Mouse (Mus musculus): ENCODE results near the gene P4hb. TPM values are rescaled to one million over a fixed set of nuclear protein-coding genes. Genes with fewer than 3 reads are reported as not detected.
"Not testable (repeated sequence)": the region's sequence is repeated elsewhere in the genome, so short reads cannot be mapped to it uniquely, and the experiment has no call there.

Gene P4hb
- total RNA-seq, 2 experiments from 2014 or later = 187 to 203 TPM

DNA sequence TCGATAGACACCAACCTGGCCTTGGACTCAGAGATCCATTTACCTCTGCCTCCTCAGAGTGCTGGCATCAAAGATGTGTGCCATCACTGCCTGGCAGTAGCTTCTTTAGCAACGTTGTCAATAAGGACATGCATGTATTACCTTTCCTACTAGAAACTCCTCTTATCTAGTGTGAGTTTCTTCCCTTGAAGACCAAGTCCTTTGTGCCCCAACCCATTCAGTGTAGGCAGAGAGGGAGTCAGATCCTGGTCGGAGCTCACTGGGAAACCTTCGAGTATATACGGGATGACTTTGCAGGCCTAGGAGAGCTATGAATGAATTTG is 1.2 kb upstream of the P4hb start:
- DNase-seq = no peak
- intact Hi-C loops (cut with DNase I) = no loop called here

DNA sequence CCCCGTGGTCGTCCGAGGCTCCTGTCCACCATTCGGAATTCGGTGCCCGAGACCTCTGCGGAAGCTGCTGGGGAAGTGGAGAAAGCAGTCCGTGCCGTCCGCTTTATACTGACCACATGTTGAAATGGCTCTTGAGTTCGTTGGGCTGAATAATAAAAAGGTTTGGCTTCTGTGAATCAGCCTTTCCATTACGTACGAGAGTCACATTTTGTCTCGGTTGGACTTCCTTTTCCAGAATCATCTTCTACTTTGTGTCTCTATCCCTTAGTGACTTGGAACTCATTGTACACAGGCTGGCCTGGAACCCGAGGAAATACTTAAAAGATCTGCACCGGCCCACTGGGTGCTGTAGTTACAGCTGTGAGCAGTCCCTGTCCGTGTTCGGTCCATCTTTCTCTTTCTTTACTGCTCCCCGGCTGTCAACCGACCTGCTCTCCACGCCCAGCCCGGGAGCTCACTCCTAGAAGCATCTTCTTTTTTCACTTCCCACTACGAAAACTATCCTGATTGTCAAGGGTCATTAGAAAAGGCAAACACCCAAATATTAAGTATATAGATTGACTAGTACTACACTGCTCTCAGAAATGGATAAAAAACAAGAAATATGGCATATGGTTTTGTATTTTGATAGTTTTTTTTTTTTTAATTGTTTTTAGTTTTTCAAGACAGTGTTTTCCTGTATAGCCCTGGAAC is 678 bp upstream of the P4hb start:
- no peak for DNase-seq
- intact Hi-C loops (cut with DNase I) = no loop called here

DNA sequence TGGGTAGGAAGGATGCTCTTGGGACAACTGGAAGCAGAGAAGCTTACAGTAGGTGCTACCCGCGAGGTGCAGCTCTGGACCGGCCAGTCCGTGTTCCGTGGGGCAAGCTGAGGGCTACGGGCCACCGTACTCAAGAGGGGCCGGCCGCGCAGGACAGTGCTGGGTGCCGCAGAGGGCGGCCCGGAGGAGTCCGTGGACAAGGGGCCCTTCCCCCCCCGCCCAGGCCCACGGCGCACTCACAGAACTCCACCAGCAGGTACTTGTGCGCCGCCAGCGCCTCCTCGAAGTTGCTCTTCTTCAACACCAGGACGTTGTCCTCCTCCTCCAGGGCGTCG is 669 bp downstream of the P4hb start:
- DNase-seq = no peak
- intact Hi-C loops (cut with DNase I) = no loop called here

DNA sequence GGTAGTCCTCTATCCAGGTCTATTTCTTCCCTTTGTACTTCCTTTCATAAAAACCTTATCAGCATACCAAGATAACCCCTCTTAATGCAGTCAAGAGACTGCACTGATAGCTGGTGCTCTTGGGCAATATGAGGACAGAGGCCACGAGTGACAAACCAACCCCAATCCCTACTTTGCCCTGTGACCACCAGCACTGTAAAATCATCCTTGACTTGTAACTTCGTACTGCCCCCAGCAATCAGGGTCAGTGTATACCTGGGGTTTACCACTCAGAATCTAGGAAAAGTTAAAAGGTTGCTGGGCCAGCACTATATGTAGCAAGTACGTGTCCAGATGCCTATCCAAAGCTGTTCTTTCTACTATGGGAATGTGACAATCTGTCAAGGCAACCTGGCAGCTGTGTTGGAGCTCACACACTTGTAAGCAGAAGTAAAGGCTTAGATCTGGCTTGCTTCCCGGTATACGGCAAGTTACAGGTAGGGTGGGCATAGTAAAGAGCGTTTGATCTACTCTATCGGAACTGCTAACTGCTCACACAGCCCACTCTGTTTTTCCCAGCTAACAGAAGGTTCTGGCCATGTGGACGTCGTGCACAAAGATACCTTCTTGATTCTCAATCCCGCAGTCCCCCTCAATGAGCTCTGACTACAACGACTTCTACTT is 1.2 kb downstream of the P4hb start:
- intact Hi-C loops (cut with DNase I) = no loop called here

DNA sequence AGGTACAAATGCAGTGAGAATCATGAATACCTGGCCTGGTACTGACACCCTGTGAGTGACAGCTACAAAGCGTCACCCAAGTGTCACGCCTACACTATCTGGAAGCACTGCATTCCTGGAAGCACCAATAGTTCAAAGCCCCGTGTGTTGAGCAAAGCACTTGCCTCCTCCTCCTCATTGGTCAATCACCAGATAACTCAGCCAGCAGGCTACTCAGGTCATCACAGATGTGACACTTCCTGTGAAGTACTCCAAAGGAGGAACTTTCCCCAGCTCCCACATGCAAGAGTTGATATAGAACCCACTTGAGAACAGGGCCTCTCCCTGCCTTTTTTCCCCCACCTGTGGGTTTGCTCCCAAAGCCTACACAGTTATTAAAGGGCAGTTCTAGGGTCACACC is 1.9 kb downstream of the P4hb start:
- intact Hi-C loops (cut with DNase I) = no loop called here
- no peak for DNase-seq

More for the DNA sequence above, 1.2 kb downstream of the P4hb start:
- no peak for DNase-seq

DNA sequence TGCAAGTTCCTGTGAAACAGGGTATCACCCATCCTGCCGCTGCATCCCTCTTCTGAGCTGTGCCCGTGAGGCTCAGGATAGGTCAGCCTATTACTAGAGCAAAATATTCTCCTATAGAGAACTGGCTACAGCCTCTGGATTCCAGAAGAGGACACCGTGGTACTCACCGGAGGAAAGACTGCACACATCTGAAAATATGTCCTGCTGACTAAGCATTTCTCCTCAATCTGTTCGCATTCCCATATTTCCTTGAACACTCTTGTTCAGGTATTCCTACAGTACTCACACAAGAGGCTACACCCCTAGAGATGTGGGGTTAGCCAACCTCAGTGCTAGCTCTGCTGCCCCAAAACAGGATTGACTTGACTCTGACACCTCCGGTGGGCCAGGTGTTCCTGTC is 4.7 kb downstream of the P4hb start:
- no peak for DNase-seq
- intact Hi-C loops (cut with DNase I) = loop anchor here (5.0 kb wide), 1 partner anchor 51 kb away; no protein-coding TSS in a partner anchor

DNA sequence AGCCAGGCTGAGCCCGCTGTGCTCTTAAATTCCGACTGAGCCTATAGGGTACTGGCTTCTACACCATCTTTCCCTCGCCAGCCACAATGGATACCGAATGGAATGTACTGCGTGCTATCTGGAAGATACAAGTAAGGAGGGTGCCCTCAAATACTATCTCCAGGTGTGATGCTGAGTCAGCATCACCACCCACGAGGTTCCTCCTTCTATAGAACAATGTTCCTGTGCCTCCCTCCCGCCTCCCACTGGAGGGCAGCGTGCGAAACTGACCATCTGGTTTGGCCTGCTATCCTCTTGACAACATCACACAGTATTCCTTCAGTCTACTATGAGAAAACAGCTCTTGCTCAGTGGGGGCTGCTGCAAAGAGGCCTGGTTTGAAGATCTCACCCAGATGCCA is 7.9 kb downstream of the P4hb start:
- intact Hi-C loops (cut with DNase I) = loop anchor here (5.0 kb wide), 1 partner anchor 48 kb away; no protein-coding TSS in a partner anchor
- DNase-seq = no peak

DNA sequence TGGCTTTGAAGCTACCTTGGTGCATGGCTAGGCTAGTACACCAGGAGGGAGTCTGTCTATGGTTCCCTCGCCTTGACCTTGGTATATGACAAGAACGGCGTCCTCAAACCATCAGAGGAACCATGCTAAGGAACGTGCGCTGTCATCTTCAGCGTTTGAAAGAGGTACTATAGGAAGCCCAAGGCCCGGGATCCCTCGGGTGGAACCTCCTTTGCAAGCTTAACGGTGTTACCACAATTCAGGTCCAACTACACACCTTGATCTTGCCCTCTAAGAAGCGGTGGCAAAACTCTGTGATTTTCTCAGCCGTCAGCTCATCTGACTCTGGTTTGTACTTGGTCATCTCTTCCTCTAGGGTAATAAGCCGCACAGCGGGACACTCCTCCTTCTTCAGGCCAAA is 10.1 kb downstream of the P4hb start:
- DNase-seq = no peak
- intact Hi-C loops (cut with DNase I) = no loop called here

DNA sequence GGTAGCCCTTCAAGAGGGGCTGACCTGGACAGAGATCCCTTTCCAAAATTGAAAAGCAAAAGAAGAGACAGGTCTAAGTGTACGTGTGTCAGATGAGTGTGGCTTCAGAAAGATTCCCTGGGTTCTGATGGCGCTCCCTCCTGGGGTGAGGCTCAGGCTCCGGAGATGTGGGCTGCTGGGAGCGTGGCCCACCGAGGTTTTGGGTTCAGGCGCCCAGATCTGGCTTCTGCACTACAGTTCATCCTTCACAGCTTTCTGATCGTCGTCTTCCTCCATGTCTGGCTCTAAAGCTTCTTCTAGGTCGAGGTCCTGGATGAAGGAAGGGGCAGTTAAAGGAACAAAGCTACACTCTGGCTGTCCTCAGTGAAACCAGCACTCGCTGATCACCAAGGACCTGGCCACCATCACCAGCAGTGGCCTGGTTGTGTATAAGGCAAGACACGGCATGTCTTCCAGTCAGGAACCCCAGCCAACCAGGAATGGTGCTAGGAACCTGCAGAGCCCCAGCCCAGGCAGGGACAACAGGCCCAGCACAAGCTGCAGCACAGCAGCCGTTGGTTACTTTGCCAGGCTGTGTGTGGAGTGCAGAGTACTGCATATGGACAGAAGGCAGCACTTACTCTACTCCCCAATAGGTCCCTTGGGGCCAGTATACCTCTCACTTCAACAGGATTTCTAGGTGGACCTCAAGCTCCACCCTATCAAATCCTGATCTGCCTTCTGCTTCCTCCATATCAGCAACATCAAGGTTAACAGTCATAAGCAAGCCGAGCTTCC is 11.9 kb downstream of the P4hb start:
- DNase-seq = no peak

DNA sequence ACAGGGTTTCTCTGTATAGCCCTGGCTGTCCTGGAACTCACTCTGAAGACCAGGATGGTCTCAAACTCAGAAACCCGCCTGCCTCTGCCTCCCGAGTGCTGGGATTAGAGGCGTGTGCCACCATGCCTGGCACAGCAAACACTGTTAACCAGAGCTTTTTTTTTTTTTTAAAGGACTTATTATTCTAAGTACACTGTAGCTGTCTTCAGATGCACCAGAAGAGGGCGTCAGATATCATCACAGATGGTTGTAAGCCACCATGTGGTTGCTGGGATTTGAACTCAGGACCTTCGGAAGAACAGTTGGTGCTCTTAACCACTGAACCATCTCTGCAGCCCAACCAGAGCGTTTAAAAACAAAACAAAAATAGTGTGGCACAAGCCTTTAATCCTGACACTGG is 14.2 kb downstream of the P4hb start:
- DNase-seq; intact Hi-C loops (cut with DNase I): not testable (repeated sequence)

More for the DNA sequence above, 11.9 kb downstream of the P4hb start:
- intact Hi-C loops (cut with DNase I) = no loop called here

DNA sequence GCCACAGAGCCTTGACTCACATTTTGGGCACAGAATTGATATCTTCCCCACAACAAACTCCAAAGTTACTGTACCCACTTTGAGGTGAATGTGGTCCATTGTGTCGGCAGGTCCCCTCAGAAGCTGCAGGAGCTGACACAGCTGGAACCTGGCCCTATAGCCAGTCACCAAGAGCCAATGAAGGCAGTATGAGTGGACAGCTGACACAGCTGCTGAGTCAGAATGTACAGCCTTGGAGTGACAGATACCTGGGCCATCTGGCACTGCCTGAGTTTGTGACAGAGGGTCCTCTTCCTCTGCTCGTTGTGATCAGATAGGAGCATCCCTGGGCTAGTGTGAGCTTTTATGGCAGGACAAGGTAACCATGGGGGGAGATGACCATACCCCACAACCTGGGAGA is 17.8 kb downstream of the P4hb start:
- DNase-seq = no peak
- intact Hi-C loops (cut with DNase I) = no loop called here

DNA sequence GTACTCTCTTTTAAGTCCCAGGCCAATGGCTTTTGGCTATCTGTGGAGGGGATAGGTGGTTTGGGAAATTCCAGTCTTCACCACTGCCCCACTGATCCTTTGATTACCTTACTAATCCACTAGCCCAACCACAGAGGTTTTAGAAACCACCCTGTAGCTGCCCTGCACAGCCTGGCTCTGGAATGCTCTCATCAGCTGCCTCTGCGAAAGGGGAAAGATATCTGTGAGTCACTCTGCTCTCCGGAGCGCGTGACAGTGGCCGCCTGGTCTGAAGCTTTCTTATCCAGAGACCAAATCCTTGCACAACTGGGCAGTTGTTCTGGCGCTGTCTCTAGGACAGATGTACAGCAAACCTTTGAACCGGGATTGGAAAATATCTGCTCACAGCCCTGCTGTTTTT is 18.2 kb downstream of the P4hb start:
- no peak for DNase-seq
- intact Hi-C loops (cut with DNase I) = no loop called here

DNA sequence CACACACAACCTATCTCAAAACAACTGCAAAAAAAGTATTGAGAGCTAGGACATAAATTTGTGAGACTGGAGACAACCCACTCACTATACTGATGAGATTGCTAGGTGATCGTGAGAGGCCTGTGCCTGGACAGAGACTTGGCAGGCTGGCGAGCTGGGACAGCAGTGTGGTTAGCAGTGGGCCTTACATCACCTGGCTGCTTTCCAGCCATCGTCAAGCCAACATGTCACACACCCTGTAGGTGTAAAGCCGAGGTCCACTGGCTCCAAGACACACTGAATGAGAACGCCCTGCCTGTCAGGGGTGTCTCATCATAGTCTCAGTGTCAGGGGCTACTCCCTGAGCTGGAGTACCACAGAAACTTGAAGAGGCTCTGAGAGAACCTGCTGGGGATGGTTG is 20.3 kb downstream of the P4hb start:
- intact Hi-C loops (cut with DNase I) = no loop called here
- no peak for DNase-seq

DNA sequence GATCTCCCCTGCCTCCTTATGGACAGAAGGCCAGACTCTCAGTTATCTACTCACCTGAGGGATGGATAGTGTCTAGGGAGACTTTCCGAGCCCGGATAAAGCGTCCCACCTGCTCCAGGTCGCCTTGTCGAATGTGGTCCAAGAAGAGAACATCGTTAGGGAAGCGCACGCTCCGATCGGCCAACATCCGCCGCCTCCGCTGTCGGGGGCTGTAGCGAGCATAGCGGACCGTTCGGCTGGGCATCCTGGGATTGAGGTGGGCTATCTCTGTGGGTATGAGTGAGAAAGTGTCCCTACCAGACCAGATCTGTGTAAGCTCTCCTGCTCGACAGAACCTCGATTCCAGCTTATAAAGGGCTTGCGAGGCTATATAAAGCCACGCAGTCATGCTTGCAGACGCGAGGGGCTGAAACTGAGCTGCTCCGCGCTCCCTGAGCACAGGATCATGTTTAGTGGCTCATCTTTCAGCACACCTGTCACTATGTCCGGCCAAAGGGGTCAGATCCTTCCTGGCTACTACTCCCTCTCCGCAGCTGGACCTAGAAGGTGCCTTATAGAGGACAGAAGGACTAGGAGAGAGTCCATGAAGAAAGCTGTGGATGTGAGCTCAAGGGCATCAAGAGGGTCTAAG is 22.1 kb downstream of the P4hb start, which contains the start of gene Ppp1r27:
TSS of gene Ppp1r27 (minus strand) at position 323 of the 631 bp plus-strand sequence.
- intact Hi-C loops (cut with DNase I) = no loop called here
- no peak for DNase-seq

DNA sequence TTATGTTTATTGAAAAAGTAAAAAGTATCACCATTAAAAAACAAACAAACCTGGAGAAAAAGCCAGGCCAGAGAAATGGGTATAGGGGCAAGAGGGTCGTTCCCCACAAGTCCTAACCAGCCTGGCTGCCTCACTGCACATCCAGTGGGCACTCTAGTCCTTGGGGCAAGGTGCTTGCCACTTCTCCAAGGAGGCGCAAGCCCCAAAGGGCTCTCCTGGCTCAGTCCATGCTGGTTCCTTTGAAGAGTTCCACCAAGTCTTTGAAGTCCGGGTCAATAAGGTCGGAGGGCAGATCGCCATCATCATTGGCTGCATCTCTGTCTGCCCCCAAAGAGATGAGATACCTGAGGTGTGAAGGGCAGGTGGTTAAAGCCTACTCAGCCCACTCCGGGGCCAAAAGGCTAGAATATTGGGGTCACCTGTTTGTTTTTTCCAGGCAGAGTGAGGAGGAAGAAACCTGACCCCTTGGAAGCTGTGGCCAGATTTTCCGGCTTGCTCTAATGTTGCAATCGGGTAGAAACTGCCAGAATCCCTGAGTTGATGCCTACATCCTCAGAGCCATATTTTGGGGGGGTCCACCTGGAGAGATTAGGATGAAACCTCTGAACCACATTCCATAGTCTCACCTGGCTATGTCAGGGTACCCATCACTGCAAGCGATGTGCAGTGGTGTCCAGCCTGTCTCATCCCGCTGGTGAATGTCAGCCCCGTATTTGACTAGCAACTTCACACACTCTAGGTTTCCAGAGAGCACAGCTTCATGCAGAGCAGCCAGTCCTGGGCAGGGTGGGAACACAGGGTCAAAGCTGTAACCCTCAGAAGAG is 22.9 kb downstream of the P4hb start:
- no peak for DNase-seq
- intact Hi-C loops (cut with DNase I) = no loop called here

DNA sequence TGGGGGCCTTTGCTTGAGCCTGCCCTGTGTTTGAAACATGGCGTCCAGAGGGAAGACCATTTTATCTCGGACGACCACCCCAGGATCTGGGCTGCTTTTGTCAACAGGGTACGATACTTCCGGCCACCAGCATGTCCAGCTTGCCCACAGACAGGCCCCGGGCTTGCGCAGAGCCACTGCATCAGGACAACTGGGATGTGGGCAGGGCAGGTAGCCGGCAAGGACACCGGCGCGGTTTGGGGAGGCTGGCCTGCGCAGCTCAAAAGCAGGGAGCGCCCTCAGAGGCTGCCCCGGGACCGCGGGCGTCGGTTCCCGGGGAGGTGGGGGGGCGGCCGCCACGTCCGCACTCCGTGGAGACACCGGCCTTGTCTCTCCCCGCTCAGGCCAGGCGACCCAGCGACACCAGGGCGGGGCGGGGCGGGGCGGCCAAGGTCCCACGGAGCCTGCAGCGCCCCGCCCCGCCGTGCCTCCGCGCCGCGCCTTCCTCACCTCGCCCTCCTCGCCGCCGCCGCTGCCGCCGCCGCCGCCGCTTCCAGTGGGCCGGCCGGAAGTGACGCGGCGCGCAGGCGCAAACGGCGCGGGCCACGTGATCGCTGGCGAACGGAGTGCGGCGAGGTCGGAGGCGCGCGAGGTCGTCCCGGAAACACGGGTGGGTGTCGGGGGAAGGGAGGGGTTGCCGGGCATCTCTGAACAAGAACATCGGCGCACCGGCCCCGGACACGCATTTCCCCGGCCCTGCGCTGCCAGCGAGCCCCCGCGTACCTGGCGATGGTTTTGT is 23.7 kb downstream of the P4hb start, which contains the start of gene Mcrip1:
TSS of gene Mcrip1 (minus strand) at position 560 of the 778 bp plus-strand sequence.
- intact Hi-C loops (cut with DNase I) = no loop called here
- DNase-seq = peak; percentile 95

DNA sequence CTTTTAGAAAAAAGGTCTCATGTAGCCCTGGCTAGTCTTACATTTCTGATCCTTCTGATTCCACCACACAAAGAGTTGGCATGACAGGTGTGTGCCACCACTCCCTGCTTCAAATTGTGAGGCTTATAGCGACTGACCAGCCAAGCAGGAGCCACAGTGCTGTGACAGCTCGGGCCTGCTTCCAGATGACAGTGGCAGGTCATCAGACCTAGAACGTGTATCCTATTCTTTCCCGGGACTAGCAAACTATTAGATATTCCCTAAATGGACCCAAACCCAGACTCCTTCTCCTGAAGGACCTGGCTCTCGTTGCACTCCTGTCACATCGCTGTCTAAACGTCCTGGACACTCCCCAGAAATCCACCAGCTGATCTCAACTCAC is 24.3 kb downstream of the P4hb start:
- intact Hi-C loops (cut with DNase I) = no loop called here
- DNase-seq = no peak

DNA sequence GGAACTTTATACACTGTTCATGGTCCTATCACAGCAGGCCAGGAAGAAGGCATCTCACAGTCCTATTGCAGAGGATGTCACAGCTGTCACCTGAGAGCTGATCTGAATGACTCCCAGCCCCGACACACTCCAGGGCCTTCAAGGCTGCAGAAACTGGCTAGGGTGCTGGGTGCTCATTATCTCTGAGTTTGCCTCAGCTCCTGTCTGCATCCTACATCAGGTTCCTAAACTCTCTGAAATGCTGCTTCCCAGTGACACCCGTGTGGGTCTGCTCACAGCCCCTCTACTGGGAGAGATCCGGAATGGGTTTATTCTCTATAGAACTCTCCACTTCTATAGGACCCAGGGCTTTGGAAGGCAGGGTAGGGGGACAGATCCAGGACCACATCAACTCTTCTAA is 24.8 kb downstream of the P4hb start:
- no peak for DNase-seq
- intact Hi-C loops (cut with DNase I) = no loop called here

DNA sequence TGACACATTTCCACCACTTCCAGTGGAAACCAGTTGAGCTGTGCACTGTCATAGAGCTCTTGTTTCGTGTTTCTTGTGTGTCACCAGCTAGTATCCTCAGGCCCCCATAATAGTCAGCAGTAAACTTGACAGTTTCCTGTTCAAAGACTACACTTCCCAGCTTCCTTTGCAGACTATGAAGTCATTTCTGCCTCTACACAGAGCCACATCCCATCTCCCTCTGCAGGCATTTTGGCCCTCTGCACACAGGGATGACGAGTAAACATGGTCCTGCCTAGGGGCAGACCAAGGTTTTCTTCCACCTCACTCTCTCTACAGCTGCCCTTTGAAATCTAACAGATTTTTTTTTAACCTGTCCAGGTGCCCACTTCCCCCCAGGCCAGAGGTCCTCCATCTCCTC is 25.6 kb downstream of the P4hb start:
- no peak for DNase-seq
- intact Hi-C loops (cut with DNase I) = no loop called here

DNA sequence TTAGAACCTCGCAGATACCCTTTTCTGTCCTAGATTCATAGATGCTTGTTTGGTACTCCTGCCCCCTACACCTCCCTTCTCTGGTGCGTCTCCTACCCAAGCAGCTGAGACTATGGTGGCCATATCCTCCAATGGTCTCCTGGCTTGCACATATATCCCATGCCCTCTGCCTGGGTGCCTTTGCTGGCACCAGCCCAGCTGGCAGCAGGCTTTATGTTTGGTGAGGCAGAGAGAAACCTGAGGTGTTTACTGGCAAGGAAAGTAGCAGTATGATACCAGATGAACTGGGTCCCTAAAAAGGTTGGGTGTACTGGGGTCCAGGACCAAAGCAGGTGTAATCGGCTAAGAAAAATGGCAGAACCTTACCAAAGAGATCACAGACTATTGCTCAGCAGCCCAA is 27.1 kb downstream of the P4hb start:
- no peak for DNase-seq
- intact Hi-C loops (cut with DNase I) = no loop called here
